Mouse (Mus musculus) intestine, postnatal 0 days (tissue): ENCODE data around the gene Umod. TPM values are rescaled to one million over a fixed set of nuclear protein-coding genes. Genes with fewer than 3 reads are reported as not detected.
A peak's percentile ranks its signal among the peaks of the same experiment; 100 is the strongest.

Experiments used
- ATAC-seq: fragments of 200-750 bp; cut with Nextera tagmentation; 2 replicates; pipeline ENCODE4 v1.8.0; 2017; ENCODE audit warnings: mild to moderate bottlenecking, moderate TSS enrichment, moderate library complexity
- H3K27ac ChIP-seq: fragments of 300-500 bp; sonication (generic); 2 replicates; pipeline ENCODE4 v1.5.1; 2014; ENCODE audit warnings: mild to moderate bottlenecking, low read depth, low read length, moderate library complexity
- H3K27me3 ChIP-seq: fragments of 300-500 bp; sonication (generic); replicated peaks from 2 replicates; pipeline ENCODE4 v1.6.1; 2014; ENCODE audit warnings: low read length, mixed read lengths; ENCODE audit not compliant: control insufficient read depth, insufficient read depth
- H3K36me3 ChIP-seq: fragments of 300-500 bp; sonication (generic); 2 replicates; pipeline ENCODE4 v1.6.1; 2014; ENCODE audit warnings: mild to moderate bottlenecking, moderate library complexity; ENCODE audit not compliant: control insufficient read depth, insufficient read depth
- H3K4me1 ChIP-seq: fragments of 300-500 bp; sonication (generic); replicated peaks from 2 replicates; pipeline ENCODE4 v1.6.1; 2014; ENCODE audit warnings: antibody characterized with exemption, low read length, mixed read lengths; ENCODE audit not compliant: control insufficient read depth, insufficient read depth
- H3K4me2 ChIP-seq: fragments of 300-500 bp; sonication (generic); replicated peaks from 2 replicates; pipeline ENCODE4 v1.6.1; 2014; ENCODE audit warnings: low read depth, mild to moderate bottlenecking, moderate library complexity
- H3K4me3 ChIP-seq: fragments of 300-500 bp; sonication (generic); 2 replicates; pipeline ENCODE4 v1.5.1; 2014; ENCODE audit warnings: low read depth, low read length
- H3K9ac ChIP-seq: fragments of 300-500 bp; sonication (generic); 2 replicates; pipeline ENCODE4 v1.6.1; 2014; ENCODE audit warnings: mild to moderate bottlenecking, low read depth, low read length
- H3K9me3 ChIP-seq: fragments of 300-500 bp; sonication (generic); 2 replicates; pipeline ENCODE4 v1.6.1; 2016; ENCODE audit warnings: mixed run types; ENCODE audit not compliant: control insufficient read depth
- CTCF ChIP-seq: sonication (generic); IDR thresholded peaks from 2 replicates; pipeline ENCODE4 v1.5.1; 2016; ENCODE audit warnings: low read depth, mild to moderate bottlenecking, control low read depth, antibody characterized with exemption, moderate library complexity
- WGBS: fragments of 180-500 bp; shearing (Covaris S2); extraction: QIAGEN DNeasy Blood & Tissue Kit; methylation state at CpG from one replicate; pipeline ENCODE4 v1.1.7; 2014; 5-methylcytosine and 5-hydroxymethylcytosine counted together
- polyA plus RNA-seq: library from polyadenylated mRNA; unstranded; fragments of >200 nt; fragmentation: Nextera tagmentation; extraction: Ambion mirVana; gene quantifications from 2 replicates; pipeline ENCODE4 v1.2.1, GENCODE M21; 2015

The Umod gene
- not detected in 2 replicates for polyA plus RNA-seq

GRCm38 (mm10) chr7:119479256-119479655, at the start of gene Umod:
Umod (minus strand) TSS chr7:119479282.
- Histone ChIP-seq H3K9me3 (no peaks in the 10 kb centered on the region), H3K27ac (no peak within 1 kb of the TSS), H3K27me3 (no peaks in the 10 kb centered on the region), H3K4me3 (no peak within 1 kb of the TSS), H3K4me1 (no peaks in the 10 kb centered on the region), H3K9ac (no peak within 1 kb of the TSS), H3K36me3 (no peaks in the 10 kb centered on the region), H3K4me2 (no peak within 1 kb of the TSS)
- ATAC-seq, result no peak
- no peak for TF ChIP-seq CTCF

- Histone ChIP-seq H3K4me2 (no peak overlapping the region), H3K27ac (no peak overlapping the region), H3K27me3 (no peaks in the 10 kb centered on the region), H3K4me1 (0 out of 2 replicates have a peak, but pooled peaks cover 3% of the 10 kb centered on the region), H3K36me3 (no peaks in the 10 kb centered on the region), H3K4me3 (no peak overlapping the region), H3K9me3 (no peaks in the 10 kb centered on the region), H3K9ac (no peak overlapping the region)
- WGBS, result 70% methylated on average over 7 of the region's 7 CpGs
- TF ChIP-seq CTCF, result no peak
- no peak for ATAC-seq
These were observed 49.5 kb upstream of the Umod start for GRCm38 (mm10) chr7:119528617-119529016.

- no peak for TF ChIP-seq CTCF
- 0 out of 2 replicates have a peak, but pooled peaks cover 3% of the 10 kb centered on the region for H3K4me1 ChIP-seq
- no peak overlapping the region for H3K4me3 ChIP-seq
- ATAC-seq, result peak; percentile 39; the same call in 1 of the 2 replicates
- H3K9ac ChIP-seq, result no peak overlapping the region
- H3K27ac ChIP-seq, result no peak overlapping the region
- H3K9me3 ChIP-seq, result no peaks in the 10 kb centered on the region
- H3K4me2 ChIP-seq, result 0 out of 2 replicates have a peak overlapping the region, but pooled peaks have one; percentile 21
- no peaks in the 10 kb centered on the region for H3K36me3 ChIP-seq
- 43% methylated on average over 2 of the region's 2 CpGs for WGBS
- no peaks in the 10 kb centered on the region for H3K27me3 ChIP-seq
These were observed 48.5 kb upstream of the Umod start for GRCm38 (mm10) chr7:119527548-119527947.

GRCm38 (mm10) chr7:119527135-119527534, 48.1 kb upstream of the Umod start:
- H3K27me3 ChIP-seq, result no peaks in the 10 kb centered on the region
- no peak overlapping the region for H3K27ac ChIP-seq
- H3K4me1 ChIP-seq, result 0 out of 2 replicates have a peak, but pooled peaks cover 3% of the 10 kb centered on the region
- no peak overlapping the region for H3K4me3 ChIP-seq
- 0 out of 2 replicates have a peak overlapping the region, but pooled peaks have one; percentile 21 for H3K4me2 ChIP-seq
- 76% methylated on average over 1 of the region's 1 CpGs for WGBS
- H3K9ac ChIP-seq, result no peak overlapping the region
- TF ChIP-seq CTCF, result no peak
- ATAC-seq, result peak; percentile 48; the same call in 1 of the 2 replicates
- no peaks in the 10 kb centered on the region for H3K9me3 ChIP-seq
- H3K36me3 ChIP-seq, result no peaks in the 10 kb centered on the region

GRCm38 (mm10) chr7:119526486-119526885, 47.4 kb upstream of the Umod start:
- Histone ChIP-seq H3K9ac (no peak overlapping the region), H3K27me3 (no peaks in the 10 kb centered on the region), H3K36me3 (no peaks in the 10 kb centered on the region), H3K9me3 (no peaks in the 10 kb centered on the region), H3K4me1 (0 out of 2 replicates have a peak, but pooled peaks cover 3% of the 10 kb centered on the region), H3K27ac (no peak overlapping the region), H3K4me3 (no peak overlapping the region), H3K4me2 (no peak overlapping the region)
- TF ChIP-seq CTCF, result no peak
- ATAC-seq, result no peak
- 75% methylated on average over 13 of the region's 13 CpGs for WGBS

GRCm38 (mm10) chr7:119525881-119526281, 46.8 kb upstream of the Umod start:
- Histone ChIP-seq H3K4me1 (0 out of 2 replicates have a peak, but pooled peaks cover 3% of the 10 kb centered on the region), H3K4me2 (no peak overlapping the region), H3K27ac (no peak overlapping the region), H3K9ac (no peak overlapping the region), H3K27me3 (no peaks in the 10 kb centered on the region), H3K36me3 (no peaks in the 10 kb centered on the region), H3K9me3 (no peaks in the 10 kb centered on the region), H3K4me3 (no peak overlapping the region)
- WGBS, result 7% methylated on average over 2 of the region's 2 CpGs
- no peak for TF ChIP-seq CTCF
- ATAC-seq, result no peak; the same call in 1 of the 2 replicates
